Mouse (Mus musculus) megakaryocyte, embryonic 14.5 days (primary cell): Measurements from ENCODE around the gene Gm45618.

Experiments
- FLI1 ChIP-seq: IDR thresholded peaks from 2 replicates; pipeline ENCODE4 v1.6.1; 2012; ENCODE audit warnings: low read length, inconsistent platforms, mixed read lengths
- GATA1 ChIP-seq: IDR thresholded peaks from 3 replicates; pipeline ENCODE4 v1.6.1; 2012; ENCODE audit warnings: mixed read lengths, low read length, inconsistent platforms, borderline replicate concordance

- no peak for TF ChIP-seq GATA1
- TF ChIP-seq FLI1: no peak
These were observed 35.7 kb downstream of the Gm45618 start for GRCm38 (mm10) chr7:142084820-142085219.
